Mouse (Mus musculus) midbrain, postnatal 0 days (tissue): ENCODE results near the gene Matk. TPM values are rescaled to one million over a fixed set of nuclear protein-coding genes. Genes with fewer than 3 reads are reported as not detected.

ENCODE experiments used
- ATAC-seq: fragments of 200-750 bp; cut with Nextera tagmentation; 2 replicates; pipeline ENCODE4 v1.8.0; 2017; ENCODE audit warnings: moderate number of reproducible peaks, mild to moderate bottlenecking, moderate TSS enrichment, moderate library complexity; ENCODE audit not compliant: low FRiP score
- DNase-seq: peaks from one replicate; pipeline ENCODE4 v3.0.0-alpha.2; 2015; ENCODE audit warnings: low spot score
- H3K27ac ChIP-seq: fragments of 300-500 bp; sonication (generic); 2 replicates; pipeline ENCODE4 v1.5.1; 2014; ENCODE audit warnings: low read depth, mild to moderate bottlenecking, low read length, mixed read lengths
- H3K27me3 ChIP-seq: fragments of 300-500 bp; sonication (generic); 2 replicates; pipeline ENCODE4 v1.6.1; 2014; ENCODE audit warnings: low read length, control low read depth, mixed read lengths; ENCODE audit not compliant: insufficient read depth
- H3K36me3 ChIP-seq: fragments of 300-500 bp; sonication (generic); 2 replicates; pipeline ENCODE4 v1.6.1; 2014; ENCODE audit warnings: low read length, control low read depth, mixed read lengths; ENCODE audit not compliant: insufficient read depth
- H3K4me1 ChIP-seq: fragments of 300-500 bp; sonication (generic); 2 replicates; pipeline ENCODE4 v1.6.1; 2014; ENCODE audit warnings: mild to moderate bottlenecking, control low read depth, antibody characterized with exemption, low read length, mixed read lengths; ENCODE audit not compliant: insufficient read depth
- H3K4me2 ChIP-seq: fragments of 300-500 bp; sonication (generic); 2 replicates; pipeline ENCODE4 v1.6.1; 2014; ENCODE audit warnings: low read depth, mild to moderate bottlenecking, low read length, mixed read lengths; ENCODE audit not compliant: poor library complexity, severe bottlenecking
- H3K4me3 ChIP-seq: fragments of 300-500 bp; sonication (generic); 2 replicates; pipeline ENCODE4 v1.5.1; 2014; ENCODE audit warnings: low read depth, mild to moderate bottlenecking, low read length, moderate library complexity
- H3K9ac ChIP-seq: fragments of 300-500 bp; sonication (generic); replicated peaks from 2 replicates; pipeline ENCODE4 v1.6.1; 2014; ENCODE audit warnings: mild to moderate bottlenecking, low read length, moderate library complexity, mixed read lengths; ENCODE audit not compliant: poor library complexity, severe bottlenecking
- H3K9me3 ChIP-seq: fragments of 300-500 bp; sonication (generic); 2 replicates; pipeline ENCODE4 v1.6.1; 2016; ENCODE audit warnings: low read length, control low read depth
- CTCF ChIP-seq: IDR thresholded peaks from 2 replicates; pipeline ENCODE4 v1.5.1; 2016; ENCODE audit warnings: antibody characterized with exemption, mild to moderate bottlenecking
- WGBS: fragments of 180-500 bp; shearing (Covaris S2); extraction: QIAGEN DNeasy Blood & Tissue Kit; methylation state at CpG from one replicate; pipeline ENCODE4 v1.1.7; 2014; 5-methylcytosine and 5-hydroxymethylcytosine counted together
- microRNA-seq: library from miRNA; unstranded; fragments of <30 nt; microRNA quantifications from one replicate; pipeline ENCODE4, GENCODE M21; 2016; ENCODE audit warnings: borderline number of aligned reads
- polyA plus RNA-seq: library from polyadenylated mRNA; unstranded; fragments of >200 nt; fragmentation: Nextera tagmentation; extraction: Ambion mirVana; gene quantifications from 2 replicates; pipeline ENCODE4 v1.2.1, GENCODE M21; 2015
- total RNA-seq: library from RNA; depleted of rRNA; stranded (reverse); fragments of >200 nt; gene quantifications from 2 replicates; pipeline ENCODE4 v1.2.3, GENCODE M21; 2014; rRNA removed

Matk gene
- total and polyA plus RNA-seq, 2 experiments from 2014 or later, result 96.9 to 114 TPM

GRCm38 (mm10) chr10:81305663-81306062 lies 52.9 kb downstream of the Matk start:
- H3K4me3 ChIP-seq, result no peak overlapping the region
- WGBS, result 94% methylated on average over 14 of the region's 14 CpGs
- H3K36me3 ChIP-seq, result peaks cover 44% of the 10 kb centered on the region
- H3K27me3 ChIP-seq, result no peaks in the 10 kb centered on the region
- no peaks in the 10 kb centered on the region for H3K4me1 ChIP-seq
- no peaks in the 10 kb centered on the region for H3K9me3 ChIP-seq
- DNase-seq (no peak), ATAC-seq (no peak)
- H3K9ac ChIP-seq, result no peak overlapping the region
- no peak overlapping the region for H3K27ac ChIP-seq
- TF ChIP-seq CTCF, result no peak
- no peak overlapping the region for H3K4me2 ChIP-seq

- H3K4me1 ChIP-seq, result no peaks in the 10 kb centered on the region
- H3K27ac ChIP-seq, result no peak overlapping the region
- DNase-seq (no peak), ATAC-seq (no peak)
- TF ChIP-seq CTCF, result no peak
- 94% methylated on average over 12 of the region's 12 CpGs for WGBS
- peaks cover 50% of the 10 kb centered on the region for H3K36me3 ChIP-seq
- H3K4me2 ChIP-seq, result no peak overlapping the region
- H3K4me3 ChIP-seq, result no peak overlapping the region
- no peak overlapping the region for H3K9ac ChIP-seq
- H3K27me3 ChIP-seq, result no peaks in the 10 kb centered on the region
- H3K9me3 ChIP-seq, result no peaks in the 10 kb centered on the region
These were observed 53.5 kb downstream of the Matk start for GRCm38 (mm10) chr10:81306173-81306668.

- Histone ChIP-seq H3K9me3 (no peaks in the 10 kb centered on the region), H3K27me3 (no peaks in the 10 kb centered on the region), H3K27ac (no peak overlapping the region), H3K36me3 (peaks cover 58% of the 10 kb centered on the region), H3K4me3 (no peak overlapping the region), H3K4me2 (no peak overlapping the region), H3K9ac (no peak overlapping the region), H3K4me1 (no peaks in the 10 kb centered on the region)
- DNase-seq (no peak), ATAC-seq (no peak)
- WGBS, result 95% methylated on average over 21 of the region's 21 CpGs
- TF ChIP-seq CTCF, result no peak
These were observed 54.3 kb downstream of the Matk start for GRCm38 (mm10) chr10:81306837-81307682.

- Histone ChIP-seq H3K27ac (no peak overlapping the region), H3K9ac (no peak overlapping the region), H3K9me3 (no peaks in the 10 kb centered on the region), H3K4me1 (no peaks in the 10 kb centered on the region), H3K27me3 (no peaks in the 10 kb centered on the region), H3K4me2 (no peak overlapping the region), H3K36me3 (peaks cover 83% of the 10 kb centered on the region), H3K4me3 (no peak overlapping the region)
- 93% methylated on average over 5 of the region's 5 CpGs for WGBS
- no peak for DNase-seq
- no peak for TF ChIP-seq CTCF
- no peak for ATAC-seq
These were observed 56.8 kb downstream of the Matk start for GRCm38 (mm10) chr10:81309571-81309970.

Small RNAs within 50 kb of the gene (microRNA-seq; reads per million reads assigned to microRNA genes)
- 12.7 reads per million, percentile 24 among the genes with 10 or more reads in this experiment for gene Mir3057

Other genes starting within 250 kb of the Matk start
Only the 30 nearest of the 34 such genes appear.
- gene Diras1, start 227.3 kb upstream of the Matk start, total RNA-seq, result 104 and 119 TPM in 2 replicates
- gene Diras1, start 227.3 kb upstream of the Matk start, polyA plus RNA-seq, result 95.2 and 98.3 TPM in 2 replicates
- 115 and 122 TPM in 2 replicates for gene Slc39a3, start 215.5 kb upstream of the Matk start, total RNA-seq
- gene Slc39a3, start 215.5 kb upstream of the Matk start, polyA plus RNA-seq, result 50.2 and 54.7 TPM in 2 replicates
- gene Sgta, start 192.8 kb upstream of the Matk start, total RNA-seq, result 216 and 236 TPM in 2 replicates
- 325 and 348 TPM in 2 replicates for gene Sgta, start 192.8 kb upstream of the Matk start, polyA plus RNA-seq
- 59.9 and 67.1 TPM in 2 replicates for gene Thop1, start 182.9 kb upstream of the Matk start, total RNA-seq
- gene Thop1, start 182.9 kb upstream of the Matk start, polyA plus RNA-seq, result 35.2 and 35.8 TPM in 2 replicates
- 0.28 and 1.6 TPM in 2 replicates for gene Creb3l3, start 154.1 kb upstream of the Matk start, total RNA-seq
- 0.62 and 0.81 TPM in 2 replicates for gene Creb3l3, start 154.1 kb upstream of the Matk start, polyA plus RNA-seq
- gene Map2k2, start 147.0 kb upstream of the Matk start, total RNA-seq, result 256 and 261 TPM in 2 replicates
- 210 and 218 TPM in 2 replicates for gene Map2k2, start 147.0 kb upstream of the Matk start, polyA plus RNA-seq
- 23.6 and 29.5 TPM in 2 replicates for gene Zbtb7a, start 117.7 kb upstream of the Matk start, total RNA-seq
- 16.1 and 18.0 TPM in 2 replicates for gene Zbtb7a, start 117.7 kb upstream of the Matk start, polyA plus RNA-seq
- 31.2 and 38.0 TPM in 2 replicates for gene Pias4, start 85.0 kb upstream of the Matk start, total RNA-seq
- gene Pias4, start 85.0 kb upstream of the Matk start, polyA plus RNA-seq, result 30.1 and 31.3 TPM in 2 replicates
- gene Eef2, start 76.3 kb upstream of the Matk start, total RNA-seq, result 2,062 and 2,304 TPM in 2 replicates
- 440 and 459 TPM in 2 replicates for gene Eef2, start 76.3 kb upstream of the Matk start, polyA plus RNA-seq
- gene Dapk3, start 69.9 kb upstream of the Matk start, total RNA-seq, result 56.7 and 88.8 TPM in 2 replicates
- 59.1 and 60.9 TPM in 2 replicates for gene Dapk3, start 69.9 kb upstream of the Matk start, polyA plus RNA-seq
- not detected in 2 replicates for gene 4930442H23Rik, start 69.1 kb upstream of the Matk start, total RNA-seq
- not detected in 2 replicates for gene 4930442H23Rik, start 69.1 kb upstream of the Matk start, polyA plus RNA-seq
- gene Nmrk2, start 50.9 kb upstream of the Matk start, total RNA-seq, result not detected in 2 replicates
- gene Nmrk2, start 50.9 kb upstream of the Matk start, polyA plus RNA-seq, result 0.14 TPM in 1 of 2 replicates, not detected in the other
- gene Atcay, start 22.1 kb upstream of the Matk start, total RNA-seq, result 195 and 200 TPM in 2 replicates
- gene Atcay, start 22.1 kb upstream of the Matk start, polyA plus RNA-seq, result 91.4 and 94.1 TPM in 2 replicates
- gene Zfr2, start 19.8 kb upstream of the Matk start, total RNA-seq, result 61.3 and 70.2 TPM in 2 replicates
- 24.9 and 25.3 TPM in 2 replicates for gene Zfr2, start 19.8 kb upstream of the Matk start, polyA plus RNA-seq
- gene Mrpl54, start 14.0 kb downstream of the Matk start, total RNA-seq, result 145 and 164 TPM in 2 replicates
- gene Mrpl54, start 14.0 kb downstream of the Matk start, polyA plus RNA-seq, result 162 and 179 TPM in 2 replicates
- gene Apba3, start 14.0 kb downstream of the Matk start, total RNA-seq, result 45.0 and 64.8 TPM in 2 replicates
- 25.0 and 25.2 TPM in 2 replicates for gene Apba3, start 14.0 kb downstream of the Matk start, polyA plus RNA-seq
- gene Tjp3, start 38.6 kb downstream of the Matk start, total RNA-seq, result 6.5 and 9.2 TPM in 2 replicates
- gene Tjp3, start 38.6 kb downstream of the Matk start, polyA plus RNA-seq, result 5.1 and 6.3 TPM in 2 replicates
- 248 and 256 TPM in 2 replicates for gene Pip5k1c, start 40.0 kb downstream of the Matk start, total RNA-seq
- 125 and 129 TPM in 2 replicates for gene Pip5k1c, start 40.0 kb downstream of the Matk start, polyA plus RNA-seq
- gene Cactin, start 68.2 kb downstream of the Matk start, total RNA-seq, result 19.5 and 22.7 TPM in 2 replicates
- gene Cactin, start 68.2 kb downstream of the Matk start, polyA plus RNA-seq, result 18.4 and 20.2 TPM in 2 replicates
- gene Tbxa2r, start 75.8 kb downstream of the Matk start, total RNA-seq, result 4.3 and 7.0 TPM in 2 replicates
- 3.8 and 4.7 TPM in 2 replicates for gene Tbxa2r, start 75.8 kb downstream of the Matk start, polyA plus RNA-seq
- gene Gipc3, start 90.3 kb downstream of the Matk start, total RNA-seq, result 0.09 and 0.16 TPM in 2 replicates
- gene Gipc3, start 90.3 kb downstream of the Matk start, polyA plus RNA-seq, result not detected in 2 replicates
- gene Hmg20b, start 97.5 kb downstream of the Matk start, total RNA-seq, result 9.6 and 12.6 TPM in 2 replicates
- gene Hmg20b, start 97.5 kb downstream of the Matk start, polyA plus RNA-seq, result 23.4 and 24.5 TPM in 2 replicates
- gene Mfsd12, start 104.6 kb downstream of the Matk start, total RNA-seq, result 31.9 and 40.6 TPM in 2 replicates
- 13.6 and 15.4 TPM in 2 replicates for gene Mfsd12, start 104.6 kb downstream of the Matk start, polyA plus RNA-seq
- 1.4 TPM in 1 of 2 replicates, not detected in the other for gene 4930404N11Rik, start 112.9 kb downstream of the Matk start, total RNA-seq
- 0.47 and 0.54 TPM in 2 replicates for gene 4930404N11Rik, start 112.9 kb downstream of the Matk start, polyA plus RNA-seq
- 92.6 and 98.3 TPM in 2 replicates for gene Fzr1, start 125.6 kb downstream of the Matk start, total RNA-seq
- gene Fzr1, start 125.6 kb downstream of the Matk start, polyA plus RNA-seq, result 147 and 149 TPM in 2 replicates
- 120 and 132 TPM in 2 replicates for gene Dohh, start 131.5 kb downstream of the Matk start, total RNA-seq
- gene Dohh, start 131.5 kb downstream of the Matk start, polyA plus RNA-seq, result 95.8 and 115 TPM in 2 replicates
- 0.88 and 2.7 TPM in 2 replicates for gene Gm48551, start 131.5 kb downstream of the Matk start, total RNA-seq
- gene Gm48551, start 131.5 kb downstream of the Matk start, polyA plus RNA-seq, result 5.8 and 10.2 TPM in 2 replicates
- 6.6 TPM in 1 of 2 replicates, not detected in the other for gene Gm48552, start 136.1 kb downstream of the Matk start, total RNA-seq
- gene Gm48552, start 136.1 kb downstream of the Matk start, polyA plus RNA-seq, result 1.6 and 3.9 TPM in 2 replicates
- 1.5 and 1.7 TPM in 2 replicates for gene Smim24, start 140.1 kb downstream of the Matk start, total RNA-seq
- 1.1 and 2.0 TPM in 2 replicates for gene Smim24, start 140.1 kb downstream of the Matk start, polyA plus RNA-seq
- 16.2 and 17.4 TPM in 2 replicates for gene Nfic, start 202.7 kb downstream of the Matk start, total RNA-seq
- gene Nfic, start 202.7 kb downstream of the Matk start, polyA plus RNA-seq, result 19.1 and 21.3 TPM in 2 replicates